Mouse (Mus musculus) MEL (cell line): ENCODE data around the gene Fat2. TPM values are rescaled to one million over a fixed set of nuclear protein-coding genes. Genes with fewer than 3 reads are reported as not detected.

Experiments
- DNase-seq: peaks from one replicate; pipeline ENCODE4 v3.0.0; 2011; ENCODE audit warnings: low read depth, low spot score
- H3K27ac ChIP-seq: 2 replicates; pipeline ENCODE4 v1.5.1; 2012; ENCODE audit warnings: low read depth, mild to moderate bottlenecking, control low read depth, low read length, moderate library complexity; ENCODE audit not compliant: control insufficient read depth
- H3K27me3 ChIP-seq, 2 experiments: fragments of 150-350 bp in 1 of 2; sonication (generic) in 1 of 2; 2 replicates each; pipeline ENCODE4 v1.6.1; 2012; ENCODE audit warnings: low read length in 2 of 2, mild to moderate bottlenecking in 2 of 2, improper control_type of control experiment in 1 of 2, moderate library complexity in 1 of 2; ENCODE audit not compliant: insufficient read depth in 2 of 2, control insufficient read depth in 1 of 2
- H3K36me3 ChIP-seq, 2 experiments: 2 replicates each; pipeline ENCODE4 v1.6.1; 2012 to 2014; ENCODE audit warnings: low read length in 2 of 2, improper control_type of control experiment in 1 of 2, inconsistent platforms in 1 of 2, mild to moderate bottlenecking in 1 of 2; ENCODE audit not compliant: insufficient read depth in 2 of 2, control insufficient read depth in 1 of 2
- H3K4me1 ChIP-seq, 2 experiments: fragments of 150-350 bp in 1 of 2; sonication (generic) in 1 of 2; 2 replicates each; pipeline ENCODE4 v1.6.1; 2012; ENCODE audit warnings: low read length in 2 of 2, improper control_type of control experiment in 1 of 2, mild to moderate bottlenecking in 1 of 2; ENCODE audit not compliant: insufficient read depth in 2 of 2, control insufficient read depth in 1 of 2
- H3K4me3 ChIP-seq, 2 experiments: fragments of 150-350 bp in 1 of 2; sonication (generic) in 1 of 2; 2 replicates each; pipeline ENCODE4 v1.5.1; 2012; ENCODE audit warnings: low read depth in 2 of 2, low read length in 2 of 2, mild to moderate bottlenecking in 2 of 2, moderate library complexity in 2 of 2, control low read depth in 1 of 2, improper control_type of control experiment in 1 of 2; ENCODE audit not compliant: control insufficient read depth in 1 of 2, insufficient read depth in 1 of 2
- H3K79me2 ChIP-seq: 2 replicates; pipeline ENCODE4 v1.6.1; 2012; ENCODE audit warnings: mild to moderate bottlenecking, low read length, moderate library complexity; ENCODE audit not compliant: control insufficient read depth, poor library complexity, insufficient read depth
- H3K9ac ChIP-seq: 2 replicates; pipeline ENCODE4 v1.6.1; 2012; ENCODE audit warnings: low read depth, mild to moderate bottlenecking, control low read depth, low read length, moderate library complexity; ENCODE audit not compliant: control insufficient read depth, poor library complexity, severe bottlenecking
- H3K9me3 ChIP-seq: fragments of 150-350 bp; sonication (generic); replicated peaks from 2 replicates; pipeline ENCODE4 v1.6.1; 2012; ENCODE audit warnings: mild to moderate bottlenecking, low read length, improper control_type of control experiment, moderate library complexity; ENCODE audit not compliant: insufficient read depth
- BHLHE40 ChIP-seq: IDR thresholded peaks from 2 replicates; pipeline ENCODE4 v1.6.1; 2012; ENCODE audit warnings: low read depth, mild to moderate bottlenecking, inconsistent platforms, low read length, improper control_type of control experiment, borderline replicate concordance
- CHD2 ChIP-seq: IDR thresholded peaks from 2 replicates; pipeline ENCODE4 v1.6.1; 2011; ENCODE audit warnings: low read length, improper control_type of control experiment
- CTCF ChIP-seq, 3 experiments: IDR thresholded peaks in 2 of 3; conservative IDR thresholded peaks in 1 of 3; 2 replicates each; pipeline ENCODE4 v1.5.1; 2011 to 2012; ENCODE audit warnings: low read length in 3 of 3, low read depth in 2 of 3, mild to moderate bottlenecking in 2 of 3, improper control_type of control experiment in 1 of 3, inconsistent platforms in 1 of 3, mixed read lengths in 1 of 3, moderate library complexity in 1 of 3; ENCODE audit not compliant: control insufficient read depth in 1 of 3, insufficient read depth in 1 of 3, poor library complexity in 1 of 3, severe bottlenecking in 1 of 3
- ELF1 ChIP-seq: IDR thresholded peaks from 2 replicates; pipeline ENCODE4 v1.6.1; 2014; ENCODE audit warnings: low read depth, mild to moderate bottlenecking, inconsistent platforms, low read length, improper control_type of control experiment, moderate library complexity
- EP300 ChIP-seq, 2 experiments: IDR thresholded peaks; 2 replicates each; pipeline ENCODE4 v1.6.1; 2011; ENCODE audit warnings: improper control_type of control experiment in 2 of 2, low read length in 2 of 2, low read depth in 1 of 2, mild to moderate bottlenecking in 1 of 2
- ETS1 ChIP-seq: IDR thresholded peaks from 2 replicates; pipeline ENCODE4 v1.6.1; 2012; ENCODE audit warnings: low read depth, mild to moderate bottlenecking, inconsistent platforms, low read length, improper control_type of control experiment, moderate library complexity
- GATA1 ChIP-seq: IDR thresholded peaks from 2 replicates; pipeline ENCODE4 v1.6.1; 2011; ENCODE audit warnings: low read depth, low read length, improper control_type of control experiment
- JUND ChIP-seq: IDR thresholded peaks from 2 replicates; pipeline ENCODE4 v1.6.1; 2011; ENCODE audit warnings: low read depth, mild to moderate bottlenecking, improper control_type of control experiment, low read length
- KAT2A ChIP-seq: conservative IDR thresholded peaks from 2 replicates; pipeline ENCODE4 v1.6.1; 2012; ENCODE audit warnings: low read depth, low read length, improper control_type of control experiment, inconsistent platforms
- MAFK ChIP-seq: IDR thresholded peaks from 2 replicates; pipeline ENCODE4 v1.6.1; 2011; ENCODE audit warnings: low read depth, mild to moderate bottlenecking, low read length, improper control_type of control experiment, borderline replicate concordance
- MAX ChIP-seq: IDR thresholded peaks from 2 replicates; pipeline ENCODE4 v1.6.1; 2011; ENCODE audit warnings: low read length, improper control_type of control experiment
- MXI1 ChIP-seq: IDR thresholded peaks from 2 replicates; pipeline ENCODE4 v1.6.1; 2011; ENCODE audit warnings: mild to moderate bottlenecking, low read depth, low read length, improper control_type of control experiment
- MYC ChIP-seq: IDR thresholded peaks from 2 replicates; pipeline ENCODE4 v1.6.1; 2011; ENCODE audit warnings: low read depth, mild to moderate bottlenecking, low read length, improper control_type of control experiment, moderate library complexity
- NELFE ChIP-seq: IDR thresholded peaks from 2 replicates; pipeline ENCODE4 v1.6.1; 2011; ENCODE audit warnings: low read depth, low read length, improper control_type of control experiment
- POLR2AphosphoS2 ChIP-seq: IDR thresholded peaks from 2 replicates; pipeline ENCODE4 v1.6.1; 2011; ENCODE audit warnings: low read length, improper control_type of control experiment
- RCOR1 ChIP-seq: IDR thresholded peaks from 2 replicates; pipeline ENCODE4 v1.6.1; 2012; ENCODE audit warnings: low read depth, mild to moderate bottlenecking, inconsistent platforms, low read length, improper control_type of control experiment
- SIN3A ChIP-seq: IDR thresholded peaks from 2 replicates; pipeline ENCODE4 v1.6.1; 2012; ENCODE audit warnings: low read length, improper control_type of control experiment, inconsistent platforms
- TAL1 ChIP-seq: IDR thresholded peaks from 2 replicates; pipeline ENCODE4 v1.6.1; 2012; ENCODE audit warnings: mild to moderate bottlenecking, inconsistent platforms, low read length, moderate library complexity, mixed read lengths
- UBTF ChIP-seq: IDR thresholded peaks from 2 replicates; pipeline ENCODE4 v1.6.1; 2012; ENCODE audit warnings: low read depth, mild to moderate bottlenecking, inconsistent platforms, low read length, improper control_type of control experiment, moderate library complexity, borderline replicate concordance; ENCODE audit not compliant: insufficient read depth
- USF1 ChIP-seq: IDR thresholded peaks from 2 replicates; pipeline ENCODE4 v1.6.1; 2014; ENCODE audit warnings: low read depth, mild to moderate bottlenecking, inconsistent platforms, low read length, improper control_type of control experiment, moderate library complexity
- USF2 ChIP-seq, 2 experiments: IDR thresholded peaks; 2 replicates each; pipeline ENCODE4 v1.6.1; 2011 to 2012; ENCODE audit warnings: improper control_type of control experiment in 2 of 2, low read length in 2 of 2, borderline replicate concordance in 1 of 2, inconsistent platforms in 1 of 2, low read depth in 1 of 2, mild to moderate bottlenecking in 1 of 2; ENCODE audit not compliant: insufficient read depth in 1 of 2
- ZKSCAN1 ChIP-seq: IDR thresholded peaks from 2 replicates; pipeline ENCODE4 v1.6.1; 2012; ENCODE audit warnings: low read depth, mild to moderate bottlenecking, inconsistent platforms, low read length, improper control_type of control experiment, moderate library complexity
- ZMIZ1 ChIP-seq: IDR thresholded peaks from 2 replicates; pipeline ENCODE4 v1.6.1; 2012; ENCODE audit warnings: low read depth, mild to moderate bottlenecking, inconsistent platforms, low read length, improper control_type of control experiment, moderate library complexity
- polyA plus RNA-seq, 2 experiments: library from polyadenylated mRNA; stranded (reverse) in 1 of 2; unstranded in 1 of 2; fragments of >175 nt in 1 of 2; fragments of >200 nt in 1 of 2; gene quantifications; 2 replicates each; pipeline versions ENCODE4 v1.2.1 to v1.2.4; 2012; ENCODE audit warnings: low replicate concordance in 2 of 2, low read depth in 1 of 2; ENCODE audit not compliant: insufficient read length in 2 of 2, insufficient read depth in 1 of 2, missing spikeins in 1 of 2
- total RNA-seq: library from RNA; depleted of rRNA; stranded (reverse); fragments of 300-350 nt; gene quantifications from 2 replicates; pipeline ENCODE4 v1.2.3, GENCODE M21; 2012

Gene Fat2
- total and polyA plus RNA-seq, 3 experiments: under 0.01 to 0.01 TPM; not detected in 1

DNA sequence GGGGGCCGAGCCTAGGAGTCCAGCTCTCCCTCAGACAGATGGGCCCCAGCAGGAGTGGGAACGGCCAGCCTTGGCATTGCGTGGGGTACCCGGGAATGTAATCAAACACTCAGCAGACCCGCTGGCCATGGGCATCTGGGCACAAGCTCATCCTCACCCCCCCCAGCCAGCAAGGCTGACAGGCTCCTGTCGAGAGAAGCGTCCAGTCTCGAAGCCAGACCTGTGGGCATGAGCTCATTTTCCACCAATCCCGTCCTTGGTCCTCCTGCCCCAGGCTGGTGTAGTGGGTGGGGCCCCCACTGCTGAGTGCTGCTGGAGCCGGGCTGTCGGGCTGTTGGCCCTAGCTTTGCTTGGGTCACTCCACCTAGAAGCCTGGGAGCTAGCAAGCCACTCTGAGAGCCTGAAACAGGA is 5.6 kb upstream of the Fat2 start:
- H3K4me3 ChIP-seq: no peak overlapping the region
- DNase-seq: no peak
- no peaks in the 10 kb centered on the region for H3K79me2 ChIP-seq
- no peaks in the 10 kb centered on the region for H3K36me3 ChIP-seq
- no peak overlapping the region for H3K27ac ChIP-seq
- peaks cover 9 to 14% of the 10 kb centered on the region in 2 experiments for H3K27me3 ChIP-seq
- no peaks in the 10 kb centered on the region for H3K4me1 ChIP-seq
- no peak overlapping the region for H3K9ac ChIP-seq
- no peaks in the 10 kb centered on the region for H3K9me3 ChIP-seq
- no peak for TF ChIP-seq ELF1
- no peak for TF ChIP-seq MAFK
- no peak for TF ChIP-seq MAX
- TF ChIP-seq ZMIZ1: no peak
- no peak for TF ChIP-seq NELFE
- no peak for TF ChIP-seq TAL1
- TF ChIP-seq MYC: no peak
- TF ChIP-seq ZKSCAN1: no peak
- no peak for TF ChIP-seq POLR2AphosphoS2
- no peak for TF ChIP-seq GATA1
- TF ChIP-seq CHD2: no peak
- TF ChIP-seq MXI1: no peak
- no peak for TF ChIP-seq KAT2A
- TF ChIP-seq, all 39 proteins: peak for 0

DNA sequence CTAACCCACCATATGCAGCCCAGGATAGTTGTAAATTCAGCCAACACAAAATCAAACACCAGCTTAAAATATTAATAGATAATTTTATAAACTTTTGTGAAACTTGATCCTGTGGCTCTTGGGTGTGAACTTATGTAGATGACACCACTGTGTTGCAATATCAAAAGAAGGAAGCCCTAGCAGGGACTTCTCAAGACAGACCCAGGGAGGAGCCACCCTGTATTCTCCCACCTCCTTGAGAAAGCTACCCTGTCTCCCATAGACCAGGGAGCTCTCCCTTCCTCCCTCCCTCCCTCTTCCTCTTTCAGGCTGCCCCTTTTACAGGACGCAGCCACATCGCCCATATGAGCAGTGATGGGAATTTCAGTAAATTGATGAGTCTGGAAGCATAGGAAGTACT is 4.4 kb upstream of the Fat2 start:
- DNase-seq: no peak
- Histone ChIP-seq H3K36me3 (no peaks in the 10 kb centered on the region), H3K79me2 (no peaks in the 10 kb centered on the region), H3K4me3 (no peak overlapping the region), H3K9me3 (no peaks in the 10 kb centered on the region), H3K4me1 (no peaks in the 10 kb centered on the region), H3K27me3 (peaks cover 9 to 13% of the 10 kb centered on the region in 2 experiments), H3K27ac (no peak overlapping the region), H3K9ac (no peak overlapping the region)
- TF ChIP-seq USF1 (no peak), ZMIZ1 (no peak), CTCF (IDR thresholded peaks at IDR 0.05 in 2 of 3, conservative IDR thresholded peaks at IDR 0.05 in 1 of 3; ENCODE audit: control insufficient read depth in 1 of 3, insufficient read depth in 1 of 3, low read depth in 2 of 3, low read length in 3 of 3, poor library complexity in 1 of 3, severe bottlenecking in 1 of 3) (no peak), UBTF (no peak), RCOR1 (no peak), ETS1 (no peak), KAT2A (no peak), ZKSCAN1 (no peak), EP300 (IDR thresholded peaks at IDR 0.05; ENCODE audit: low read depth in 1 of 2, low read length in 2 of 2) (no peak), JUND (no peak), MAFK (no peak), USF2 (IDR thresholded peaks at IDR 0.05; ENCODE audit: borderline replicate concordance in 1 of 2, insufficient read depth in 1 of 2, low read depth in 1 of 2, low read length in 2 of 2) (no peak), SIN3A (no peak), MXI1 (no peak), BHLHE40 (no peak), CHD2 (no peak)
